Mouse (Mus musculus): Measurements from ENCODE around the gene Slc16a14. TPM values are rescaled to one million over a fixed set of nuclear protein-coding genes. Genes with fewer than 3 reads are reported as not detected.

Slc16a14 gene
- polyA plus RNA-seq (2014; fragmentation: Illumina TruSeq; extraction: RNeasy Lipid Tissue Mini Kit (QIAGEN cat#74804); ENCODE audit: low replicate concordance) = not detected

GRCm38 (mm10) chr1:84934503-84935333, at the start of gene Slc16a14:
Slc16a14 (minus strand) TSS chr1:84935134.

Other genes with a start within 250 kb of the Slc16a14 start
- 1.6 TPM for gene Dner, start 238.9 kb downstream of the Slc16a14 start, polyA plus RNA-seq (2014; fragmentation: Illumina TruSeq; extraction: RNeasy Lipid Tissue Mini Kit (QIAGEN cat#74804); ENCODE audit: low replicate concordance)
- gene Fbxo36, start 95.3 kb downstream of the Slc16a14 start, polyA plus RNA-seq (2014; fragmentation: Illumina TruSeq; extraction: RNeasy Lipid Tissue Mini Kit (QIAGEN cat#74804); ENCODE audit: low replicate concordance) = 2.8 TPM
- 174 TPM for gene Trip12, start 94.6 kb downstream of the Slc16a14 start, polyA plus RNA-seq (2014; fragmentation: Illumina TruSeq; extraction: RNeasy Lipid Tissue Mini Kit (QIAGEN cat#74804); ENCODE audit: low replicate concordance)
- gene Gm10553, start 165.0 kb upstream of the Slc16a14 start, polyA plus RNA-seq (2014; fragmentation: Illumina TruSeq; extraction: RNeasy Lipid Tissue Mini Kit (QIAGEN cat#74804); ENCODE audit: low replicate concordance) = not detected
- not detected for gene A530032D15Rik, start 174.7 kb upstream of the Slc16a14 start, polyA plus RNA-seq (2014; fragmentation: Illumina TruSeq; extraction: RNeasy Lipid Tissue Mini Kit (QIAGEN cat#74804); ENCODE audit: low replicate concordance)